Mouse (Mus musculus) MEL (cell line): ENCODE results near the gene Kat7. TPM values are rescaled to one million over a fixed set of nuclear protein-coding genes. Genes with fewer than 3 reads are reported as not detected.

Experiments used
- DNase-seq: peaks from one replicate; pipeline ENCODE4 v3.0.0; 2011; ENCODE audit warnings: low read depth, low spot score
- H3K27ac ChIP-seq: 2 replicates; pipeline ENCODE4 v1.5.1; 2012; ENCODE audit warnings: low read depth, mild to moderate bottlenecking, control low read depth, low read length, moderate library complexity; ENCODE audit not compliant: control insufficient read depth
- H3K27me3 ChIP-seq, 2 experiments: fragments of 150-350 bp in 1 of 2; sonication (generic) in 1 of 2; 2 replicates each; pipeline ENCODE4 v1.6.1; 2012; ENCODE audit warnings: low read length in 2 of 2, mild to moderate bottlenecking in 2 of 2, improper control_type of control experiment in 1 of 2, moderate library complexity in 1 of 2; ENCODE audit not compliant: insufficient read depth in 2 of 2, control insufficient read depth in 1 of 2
- H3K36me3 ChIP-seq, 2 experiments: 2 replicates each; pipeline ENCODE4 v1.6.1; 2012 to 2014; ENCODE audit warnings: low read length in 2 of 2, improper control_type of control experiment in 1 of 2, inconsistent platforms in 1 of 2, mild to moderate bottlenecking in 1 of 2; ENCODE audit not compliant: insufficient read depth in 2 of 2, control insufficient read depth in 1 of 2
- H3K4me1 ChIP-seq, 2 experiments: fragments of 150-350 bp in 1 of 2; sonication (generic) in 1 of 2; 2 replicates each; pipeline ENCODE4 v1.6.1; 2012; ENCODE audit warnings: low read length in 2 of 2, improper control_type of control experiment in 1 of 2, mild to moderate bottlenecking in 1 of 2; ENCODE audit not compliant: insufficient read depth in 2 of 2, control insufficient read depth in 1 of 2
- H3K4me3 ChIP-seq, 2 experiments: fragments of 150-350 bp in 1 of 2; sonication (generic) in 1 of 2; 2 replicates each; pipeline ENCODE4 v1.5.1; 2012; ENCODE audit warnings: low read depth in 2 of 2, low read length in 2 of 2, mild to moderate bottlenecking in 2 of 2, moderate library complexity in 2 of 2, control low read depth in 1 of 2, improper control_type of control experiment in 1 of 2; ENCODE audit not compliant: control insufficient read depth in 1 of 2, insufficient read depth in 1 of 2
- H3K79me2 ChIP-seq: 2 replicates; pipeline ENCODE4 v1.6.1; 2012; ENCODE audit warnings: mild to moderate bottlenecking, low read length, moderate library complexity; ENCODE audit not compliant: control insufficient read depth, poor library complexity, insufficient read depth
- H3K9ac ChIP-seq: 2 replicates; pipeline ENCODE4 v1.6.1; 2012; ENCODE audit warnings: low read depth, mild to moderate bottlenecking, control low read depth, low read length, moderate library complexity; ENCODE audit not compliant: control insufficient read depth, poor library complexity, severe bottlenecking
- H3K9me3 ChIP-seq: fragments of 150-350 bp; sonication (generic); replicated peaks from 2 replicates; pipeline ENCODE4 v1.6.1; 2012; ENCODE audit warnings: mild to moderate bottlenecking, low read length, improper control_type of control experiment, moderate library complexity; ENCODE audit not compliant: insufficient read depth
- BHLHE40 ChIP-seq: IDR thresholded peaks from 2 replicates; pipeline ENCODE4 v1.6.1; 2012; ENCODE audit warnings: low read depth, mild to moderate bottlenecking, inconsistent platforms, low read length, improper control_type of control experiment, borderline replicate concordance
- CHD1 ChIP-seq: IDR thresholded peaks from 2 replicates; pipeline ENCODE4 v1.6.1; 2012; ENCODE audit warnings: low read depth, mild to moderate bottlenecking, inconsistent platforms, low read length, improper control_type of control experiment
- CHD2 ChIP-seq: IDR thresholded peaks from 2 replicates; pipeline ENCODE4 v1.6.1; 2011; ENCODE audit warnings: low read length, improper control_type of control experiment
- CTCF ChIP-seq, 3 experiments: IDR thresholded peaks in 2 of 3; conservative IDR thresholded peaks in 1 of 3; 2 replicates each; pipeline ENCODE4 v1.5.1; 2011 to 2012; ENCODE audit warnings: low read length in 3 of 3, low read depth in 2 of 3, mild to moderate bottlenecking in 2 of 3, improper control_type of control experiment in 1 of 3, inconsistent platforms in 1 of 3, mixed read lengths in 1 of 3, moderate library complexity in 1 of 3; ENCODE audit not compliant: control insufficient read depth in 1 of 3, insufficient read depth in 1 of 3, poor library complexity in 1 of 3, severe bottlenecking in 1 of 3
- ELF1 ChIP-seq: IDR thresholded peaks from 2 replicates; pipeline ENCODE4 v1.6.1; 2014; ENCODE audit warnings: low read depth, mild to moderate bottlenecking, inconsistent platforms, low read length, improper control_type of control experiment, moderate library complexity
- EP300 ChIP-seq, 2 experiments: IDR thresholded peaks; 2 replicates each; pipeline ENCODE4 v1.6.1; 2011; ENCODE audit warnings: improper control_type of control experiment in 2 of 2, low read length in 2 of 2, low read depth in 1 of 2, mild to moderate bottlenecking in 1 of 2
- ETS1 ChIP-seq: IDR thresholded peaks from 2 replicates; pipeline ENCODE4 v1.6.1; 2012; ENCODE audit warnings: low read depth, mild to moderate bottlenecking, inconsistent platforms, low read length, improper control_type of control experiment, moderate library complexity
- GABPA ChIP-seq: IDR thresholded peaks from 2 replicates; pipeline ENCODE4 v1.6.1; 2012; ENCODE audit warnings: low read depth, mild to moderate bottlenecking, inconsistent platforms, low read length, improper control_type of control experiment, moderate library complexity
- HCFC1 ChIP-seq: IDR thresholded peaks from 2 replicates; pipeline ENCODE4 v1.6.1; 2012; ENCODE audit warnings: low read depth, mild to moderate bottlenecking, inconsistent platforms, low read length, improper control_type of control experiment, moderate library complexity
- JUND ChIP-seq: IDR thresholded peaks from 2 replicates; pipeline ENCODE4 v1.6.1; 2011; ENCODE audit warnings: low read depth, mild to moderate bottlenecking, improper control_type of control experiment, low read length
- KAT2A ChIP-seq: conservative IDR thresholded peaks from 2 replicates; pipeline ENCODE4 v1.6.1; 2012; ENCODE audit warnings: low read depth, low read length, improper control_type of control experiment, inconsistent platforms
- MAFK ChIP-seq: IDR thresholded peaks from 2 replicates; pipeline ENCODE4 v1.6.1; 2011; ENCODE audit warnings: low read depth, mild to moderate bottlenecking, low read length, improper control_type of control experiment, borderline replicate concordance
- MAZ ChIP-seq: IDR thresholded peaks from 2 replicates; pipeline ENCODE4 v1.6.1; 2012; ENCODE audit warnings: low read depth, mild to moderate bottlenecking, inconsistent platforms, low read length, improper control_type of control experiment
- MEF2A ChIP-seq: IDR thresholded peaks from 2 replicates; pipeline ENCODE4 v1.6.1; 2014; ENCODE audit warnings: low read depth, mild to moderate bottlenecking, inconsistent platforms, low read length, improper control_type of control experiment; ENCODE audit not compliant: poor library complexity, insufficient replicate concordance, severe bottlenecking; ENCODE audit errors: extremely low read depth
- MYC ChIP-seq: IDR thresholded peaks from 2 replicates; pipeline ENCODE4 v1.6.1; 2011; ENCODE audit warnings: low read depth, mild to moderate bottlenecking, low read length, improper control_type of control experiment, moderate library complexity
- NRF1 ChIP-seq: IDR thresholded peaks from 2 replicates; pipeline ENCODE4 v1.6.1; 2014; ENCODE audit warnings: low read depth, mild to moderate bottlenecking, inconsistent platforms, low read length, improper control_type of control experiment, moderate library complexity; ENCODE audit not compliant: poor library complexity, insufficient read depth, severe bottlenecking
- POLR2A ChIP-seq, 2 experiments: IDR thresholded peaks; 2 replicates each; pipeline ENCODE4 v1.6.1; 2011 to 2012; ENCODE audit warnings: low read length in 2 of 2, mild to moderate bottlenecking in 2 of 2, control low read depth in 1 of 2, improper control_type of control experiment in 1 of 2, low read depth in 1 of 2, moderate library complexity in 1 of 2; ENCODE audit not compliant: control insufficient read depth in 1 of 2, insufficient read depth in 1 of 2, poor library complexity in 1 of 2
- POLR2AphosphoS2 ChIP-seq: IDR thresholded peaks from 2 replicates; pipeline ENCODE4 v1.6.1; 2011; ENCODE audit warnings: low read length, improper control_type of control experiment
- RAD21 ChIP-seq: IDR thresholded peaks from 2 replicates; pipeline ENCODE4 v1.6.1; 2011; ENCODE audit warnings: mild to moderate bottlenecking, low read depth, low read length, improper control_type of control experiment
- RCOR1 ChIP-seq: IDR thresholded peaks from 2 replicates; pipeline ENCODE4 v1.6.1; 2012; ENCODE audit warnings: low read depth, mild to moderate bottlenecking, inconsistent platforms, low read length, improper control_type of control experiment
- SIN3A ChIP-seq: IDR thresholded peaks from 2 replicates; pipeline ENCODE4 v1.6.1; 2012; ENCODE audit warnings: low read length, improper control_type of control experiment, inconsistent platforms
- SMC3 ChIP-seq: IDR thresholded peaks from 2 replicates; pipeline ENCODE4 v1.6.1; 2011; ENCODE audit warnings: low read depth, low read length, improper control_type of control experiment
- TAL1 ChIP-seq: IDR thresholded peaks from 2 replicates; pipeline ENCODE4 v1.6.1; 2012; ENCODE audit warnings: mild to moderate bottlenecking, inconsistent platforms, low read length, moderate library complexity, mixed read lengths
- TBP ChIP-seq: IDR thresholded peaks from 2 replicates; pipeline ENCODE4 v1.8.0; 2011; ENCODE audit warnings: low read depth, low read length, improper control_type of control experiment
- TCF12 ChIP-seq: IDR thresholded peaks from 2 replicates; pipeline ENCODE4 v1.6.1; 2014; ENCODE audit warnings: low read depth, mild to moderate bottlenecking, inconsistent platforms, low read length, improper control_type of control experiment, moderate library complexity
- UBTF ChIP-seq: IDR thresholded peaks from 2 replicates; pipeline ENCODE4 v1.6.1; 2012; ENCODE audit warnings: low read depth, mild to moderate bottlenecking, inconsistent platforms, low read length, improper control_type of control experiment, moderate library complexity, borderline replicate concordance; ENCODE audit not compliant: insufficient read depth
- USF1 ChIP-seq: IDR thresholded peaks from 2 replicates; pipeline ENCODE4 v1.6.1; 2014; ENCODE audit warnings: low read depth, mild to moderate bottlenecking, inconsistent platforms, low read length, improper control_type of control experiment, moderate library complexity
- USF2 ChIP-seq, 2 experiments: IDR thresholded peaks; 2 replicates each; pipeline ENCODE4 v1.6.1; 2011 to 2012; ENCODE audit warnings: improper control_type of control experiment in 2 of 2, low read length in 2 of 2, borderline replicate concordance in 1 of 2, inconsistent platforms in 1 of 2, low read depth in 1 of 2, mild to moderate bottlenecking in 1 of 2; ENCODE audit not compliant: insufficient read depth in 1 of 2
- ZC3H11A ChIP-seq: IDR thresholded peaks from 2 replicates; pipeline ENCODE4 v1.6.1; 2012; ENCODE audit warnings: low read depth, mild to moderate bottlenecking, inconsistent platforms, low read length, improper control_type of control experiment
- ZNF384 ChIP-seq: IDR thresholded peaks from 2 replicates; pipeline ENCODE4 v1.6.1; 2012; ENCODE audit warnings: low read depth, mild to moderate bottlenecking, inconsistent platforms, low read length, improper control_type of control experiment
- polyA plus RNA-seq, 2 experiments: library from polyadenylated mRNA; stranded (reverse) in 1 of 2; unstranded in 1 of 2; fragments of >175 nt in 1 of 2; fragments of >200 nt in 1 of 2; gene quantifications; 2 replicates each; pipeline versions ENCODE4 v1.2.1 to v1.2.4; 2012; ENCODE audit warnings: low replicate concordance in 2 of 2, low read depth in 1 of 2; ENCODE audit not compliant: insufficient read length in 2 of 2, insufficient read depth in 1 of 2, missing spikeins in 1 of 2
- total RNA-seq: library from RNA; depleted of rRNA; stranded (reverse); fragments of 300-350 nt; gene quantifications from 2 replicates; pipeline ENCODE4 v1.2.3, GENCODE M21; 2012

Kat7 gene
- total and polyA plus RNA-seq, 3 experiments = 81.4 to 100 (median 95.4) TPM

DNA sequence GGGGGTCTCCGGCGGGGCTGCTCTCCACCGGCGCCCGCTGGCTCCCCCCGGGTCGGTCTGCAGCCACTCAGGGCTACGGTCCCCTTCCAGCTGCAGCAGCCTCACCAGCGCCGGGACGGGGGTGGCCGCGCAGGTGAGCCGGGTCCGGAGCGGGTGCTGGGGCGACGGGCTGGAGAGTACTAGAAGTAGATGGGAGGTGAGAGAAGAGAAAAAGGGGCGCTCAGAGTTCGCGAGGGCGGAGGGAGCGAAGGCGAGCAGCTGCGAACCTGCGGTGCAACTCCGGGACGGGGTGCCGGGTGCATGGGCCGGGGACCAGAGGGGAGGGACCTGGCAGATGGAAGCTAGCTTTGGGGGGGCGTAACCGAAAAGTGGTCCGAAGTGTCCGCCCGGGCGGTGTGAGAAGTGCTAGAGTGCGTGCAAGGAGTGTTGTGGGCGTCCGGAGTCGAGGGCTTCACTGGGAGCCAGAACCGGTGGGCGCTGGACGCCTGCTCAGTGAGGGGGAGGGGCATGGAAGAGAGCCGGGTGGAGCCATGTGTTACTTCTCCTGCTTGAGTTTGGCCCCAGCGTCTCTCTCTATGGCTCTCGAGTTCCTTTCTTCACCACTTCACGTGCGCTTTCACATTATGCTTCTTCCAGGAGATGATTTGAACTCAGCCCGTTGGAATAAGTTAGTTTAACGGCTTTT is 27.2 kb upstream of the Kat7 start (continued):
- no peak for TF ChIP-seq CHD2
- TF ChIP-seq ZNF384 = no peak
- no peak; the same call in 1 of the 2 replicates for TF ChIP-seq MAZ
- TF ChIP-seq ETS1 = 0 out of 2 replicates have a peak, but pooled peaks have one; percentile 21
- TF ChIP-seq GABPA = no peak
- TF ChIP-seq USF1 = peak; percentile 35; the same call in 1 of the 2 replicates
- no peak for TF ChIP-seq CTCF (IDR thresholded peaks at IDR 0.05 in 2 of 3, conservative IDR thresholded peaks at IDR 0.05 in 1 of 3; ENCODE audit: control insufficient read depth in 1 of 3, insufficient read depth in 1 of 3, low read depth in 2 of 3, low read length in 3 of 3, poor library complexity in 1 of 3, severe bottlenecking in 1 of 3)
- no peak for TF ChIP-seq TAL1
- TF ChIP-seq POLR2AphosphoS2 = no peak
- TF ChIP-seq SMC3 = no peak
- no peak for TF ChIP-seq ZC3H11A
- 0 out of 2 replicates have a peak, but pooled peaks have one; percentile 20 for TF ChIP-seq TBP
- peak; percentile 1; the same call in 1 of the 2 replicates for TF ChIP-seq TCF12
- peak; percentile 89 for TF ChIP-seq MYC
- TF ChIP-seq, all 39 proteins: peak for 15

DNA sequence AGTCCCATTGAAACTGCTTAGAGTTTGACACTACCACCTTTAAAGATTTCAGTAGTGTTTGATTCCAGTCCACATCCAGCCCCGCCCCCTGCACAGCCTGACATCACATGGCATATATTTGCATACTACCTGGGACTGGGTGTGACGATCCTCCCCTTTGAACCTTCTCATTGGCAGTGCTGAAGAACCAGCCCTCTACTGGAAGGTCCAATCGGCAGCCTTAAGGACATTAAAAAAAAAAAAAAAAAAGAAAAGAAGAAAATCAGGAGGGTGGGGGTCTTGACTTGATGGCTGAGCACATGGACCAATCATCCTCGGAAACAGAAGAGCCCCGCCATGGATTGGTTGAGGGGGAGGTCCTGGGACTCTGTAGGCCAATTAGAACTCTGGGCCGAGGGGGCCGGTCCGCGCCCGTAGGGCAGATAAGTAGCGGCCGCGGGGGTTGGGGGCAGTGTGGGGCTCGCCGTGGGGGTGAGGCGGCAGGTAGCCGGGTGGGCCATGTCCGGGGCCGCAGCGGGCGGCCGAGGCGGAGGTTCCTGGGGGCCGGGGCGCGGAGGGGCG is 26.6 kb upstream of the Kat7 start, which contains the start of gene Fam117a:
TSS of gene Fam117a (plus strand) at position 451 of the 561 bp plus-strand sequence.
- peak within 1 kb of the TSS; percentile 92 for H3K27ac ChIP-seq
- H3K79me2 ChIP-seq = peaks cover 41% of the 10 kb centered on the region
- peaks cover 8 to 61% of the 10 kb centered on the region in 2 experiments for H3K36me3 ChIP-seq
- peak within 1 kb of the TSS; percentile 86 for H3K9ac ChIP-seq
- peak; percentile 99 for DNase-seq
- no peaks in the 10 kb centered on the region for H3K27me3 ChIP-seq
- peak within 1 kb of the TSS; percentile 85 to 88 for H3K4me3 ChIP-seq
- peaks cover 29 to 56% of the 10 kb centered on the region in 2 experiments for H3K4me1 ChIP-seq
- H3K9me3 ChIP-seq = no peaks in the 10 kb centered on the region
- TF ChIP-seq GABPA (no peak), NRF1 (no peak), POLR2AphosphoS2 (peak; percentile 69; the same call in 1 of the 2 replicates), CHD1 (no peak), BHLHE40 (no peak), MAFK (no peak), SIN3A (no peak; the same call in 1 of the 2 replicates), JUND (no peak), ELF1 (no peak), HCFC1 (peak; percentile 63; the same call in 1 of the 2 replicates), TCF12 (peak; percentile 38), ZNF384 (peak; percentile 100), UBTF (no peak), USF2 (IDR thresholded peaks at IDR 0.05; ENCODE audit: borderline replicate concordance in 1 of 2, insufficient read depth in 1 of 2, low read depth in 1 of 2, low read length in 2 of 2) (0 out of 4 replicates have a peak, but pooled peaks of 1 of the 2 experiments have one; percentile 52), POLR2A (IDR thresholded peaks at IDR 0.05; ENCODE audit: control insufficient read depth in 1 of 2, insufficient read depth in 1 of 2, low read depth in 1 of 2, low read length in 2 of 2, poor library complexity in 1 of 2) (peak; percentile 88 to 89), RAD21 (no peak), MEF2A (no peak), ETS1 (0 out of 2 replicates have a peak, but pooled peaks have one; percentile 5), KAT2A (no peak), TBP (peak; percentile 97), EP300 (IDR thresholded peaks at IDR 0.05; ENCODE audit: low read depth in 1 of 2, low read length in 2 of 2) (peak in 1 of 2 experiments; percentile 5; a peak in 1 of 4 replicates), TAL1 (no peak), SMC3 (no peak), USF1 (peak; percentile 89), RCOR1 (no peak)
